Mouse (Mus musculus) neural tube, embryonic 14.5 days (tissue): ENCODE measurements around the gene Nt5dc2. TPM values are rescaled to one million over a fixed set of nuclear protein-coding genes. Genes with fewer than 3 reads are reported as not detected.

Experiments used
- ATAC-seq: fragments of 200-750 bp; cut with Nextera tagmentation; 2 replicates; pipeline ENCODE4 v1.8.0; 2017; ENCODE audit warnings: low read depth, mild to moderate bottlenecking, moderate TSS enrichment, moderate library complexity
- H3K27ac ChIP-seq: fragments of 300-500 bp; sonication (generic); 2 replicates; pipeline ENCODE4 v1.5.1; 2014; ENCODE audit warnings: low read depth, mild to moderate bottlenecking, control low read depth, low read length, moderate library complexity, mixed read lengths
- H3K27me3 ChIP-seq: fragments of 300-500 bp; sonication (generic); 2 replicates; pipeline ENCODE4 v1.6.1; 2014; ENCODE audit warnings: low read length; ENCODE audit not compliant: control insufficient read depth, insufficient read depth
- H3K36me3 ChIP-seq: fragments of 300-500 bp; sonication (generic); 2 replicates; pipeline ENCODE4 v1.6.1; 2014; ENCODE audit warnings: low read length, mixed read lengths; ENCODE audit not compliant: control insufficient read depth, insufficient read depth
- H3K4me1 ChIP-seq: fragments of 300-500 bp; sonication (generic); 2 replicates; pipeline ENCODE4 v1.6.1; 2014; ENCODE audit warnings: low read length; ENCODE audit not compliant: control insufficient read depth, insufficient read depth
- H3K4me2 ChIP-seq: fragments of 300-500 bp; sonication (generic); 2 replicates; pipeline ENCODE4 v1.6.1; 2014; ENCODE audit warnings: mild to moderate bottlenecking, low read depth, low read length, control low read depth
- H3K4me3 ChIP-seq: fragments of 300-500 bp; sonication (generic); 2 replicates; pipeline ENCODE4 v1.5.1; 2014; ENCODE audit warnings: low read depth, low read length, control low read depth, mixed read lengths
- H3K9ac ChIP-seq: fragments of 300-500 bp; sonication (generic); replicated peaks from 2 replicates; pipeline ENCODE4 v1.6.1; 2014; ENCODE audit warnings: low read depth, mild to moderate bottlenecking, control low read depth, low read length, mixed read lengths
- H3K9me3 ChIP-seq: fragments of 300-500 bp; sonication (generic); 2 replicates; pipeline ENCODE4 v1.6.1; 2016; ENCODE audit warnings: low read length; ENCODE audit not compliant: control insufficient read depth
- WGBS: fragments of 180-500 bp; shearing (Covaris S2); extraction: QIAGEN DNeasy Blood & Tissue Kit; methylation state at CpG from one replicate; pipeline ENCODE4 v1.1.7; 2014; 5-methylcytosine and 5-hydroxymethylcytosine counted together
- polyA plus RNA-seq: library from polyadenylated mRNA; unstranded; fragments of >200 nt; fragmentation: Nextera tagmentation; extraction: Ambion mirVana; gene quantifications from 2 replicates; pipeline ENCODE4 v1.2.1, GENCODE M21; 2014

Nt5dc2 gene
- polyA plus RNA-seq, 1 experiment from 2014 or later = 219 TPM

- Histone ChIP-seq H3K4me3 (no peak overlapping the region), H3K27me3 (no peaks in the 10 kb centered on the region), H3K9ac (no peak overlapping the region), H3K4me2 (no peak overlapping the region), H3K36me3 (no peaks in the 10 kb centered on the region), H3K9me3 (no peaks in the 10 kb centered on the region), H3K4me1 (peaks cover 3% of the 10 kb centered on the region; the same call in 1 of the 2 replicates), H3K27ac (no peak overlapping the region)
- WGBS = 90% methylated on average over 8 of the region's 8 CpGs
- no peak for ATAC-seq
Observed at GRCm38 (mm10) chr14:31164067-31164466, 33.2 kb downstream of the Nt5dc2 start.

DNA sequence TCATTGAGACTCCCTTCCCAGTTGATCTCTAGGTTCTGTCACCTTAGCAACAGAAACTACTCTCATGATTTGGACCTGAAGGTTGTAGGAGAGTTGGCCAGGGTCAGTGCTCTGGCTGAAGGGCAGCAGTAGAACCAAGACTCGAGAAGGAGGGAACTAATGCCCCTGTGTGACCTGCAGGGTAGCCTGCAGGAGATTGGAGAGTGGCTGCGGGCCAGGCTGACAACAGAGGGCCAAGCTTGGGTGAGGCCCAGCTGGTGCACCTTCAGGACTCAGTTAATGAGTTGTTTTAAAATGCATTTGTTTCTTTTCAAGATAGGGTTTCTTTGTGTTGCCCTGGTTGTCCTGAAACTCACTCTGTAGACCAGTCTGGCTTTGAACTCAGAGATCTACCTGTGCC, 34.2 kb downstream of the Nt5dc2 start:
- no peak overlapping the region for H3K4me3 ChIP-seq
- H3K27me3 ChIP-seq = no peaks in the 10 kb centered on the region
- H3K36me3 ChIP-seq = 0 out of 2 replicates have a peak, but pooled peaks cover 1% of the 10 kb centered on the region
- H3K4me1 ChIP-seq = peaks cover 3% of the 10 kb centered on the region; the same call in 1 of the 2 replicates
- H3K4me2 ChIP-seq = no peak overlapping the region
- H3K9me3 ChIP-seq = no peaks in the 10 kb centered on the region
- ATAC-seq = no peak
- 73% methylated on average over 2 of the region's 2 CpGs for WGBS
- H3K9ac ChIP-seq = no peak overlapping the region
- no peak overlapping the region for H3K27ac ChIP-seq

- no peak overlapping the region for H3K27ac ChIP-seq
- 0 out of 2 replicates have a peak, but pooled peaks cover 6% of the 10 kb centered on the region for H3K36me3 ChIP-seq
- H3K9ac ChIP-seq = no peak overlapping the region
- H3K4me3 ChIP-seq = no peak overlapping the region
- no peak for ATAC-seq
- H3K27me3 ChIP-seq = no peaks in the 10 kb centered on the region
- no peak overlapping the region for H3K4me2 ChIP-seq
- 62% methylated on average over 7 of the region's 7 CpGs for WGBS
- H3K9me3 ChIP-seq = no peaks in the 10 kb centered on the region
- H3K4me1 ChIP-seq = peaks cover 3% of the 10 kb centered on the region; the same call in 1 of the 2 replicates
Observed at GRCm38 (mm10) chr14:31165458-31165857, 34.6 kb downstream of the Nt5dc2 start.

DNA sequence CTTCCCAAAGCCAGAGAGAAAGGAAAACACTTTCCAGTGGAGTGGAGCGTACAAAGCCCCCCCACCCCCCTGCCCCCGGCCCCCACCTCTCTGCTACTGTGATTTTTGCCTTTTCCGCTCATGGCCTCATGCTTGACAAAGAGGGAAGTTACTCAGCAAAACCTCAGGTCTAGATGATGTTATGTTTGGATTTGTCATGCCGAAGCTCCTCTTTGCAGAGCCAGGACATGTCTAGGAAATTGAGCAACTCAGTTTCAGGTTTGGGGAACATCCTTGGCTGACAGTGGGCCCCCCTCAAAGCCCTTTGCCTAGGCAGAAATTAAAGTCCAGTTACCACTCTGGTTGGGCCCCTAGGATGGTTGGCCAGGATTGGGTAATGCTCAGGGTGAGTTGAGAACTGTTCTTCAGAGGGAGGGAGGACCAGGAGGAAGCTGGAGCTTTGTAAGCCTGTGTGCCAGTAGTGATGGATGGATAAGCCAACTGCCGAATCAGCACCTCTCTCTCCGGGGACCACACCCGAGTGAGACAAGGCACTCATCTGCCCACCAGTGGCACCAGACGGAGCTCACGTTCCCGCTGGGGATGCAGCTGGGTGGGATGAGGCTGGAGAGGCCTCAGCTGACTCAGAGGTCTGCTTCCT, 35.3 kb downstream of the Nt5dc2 start:
- Histone ChIP-seq H3K9ac (no peak overlapping the region), H3K36me3 (peaks cover 10% of the 10 kb centered on the region), H3K9me3 (no peaks in the 10 kb centered on the region), H3K4me3 (no peak overlapping the region), H3K27me3 (no peaks in the 10 kb centered on the region), H3K27ac (no peak overlapping the region), H3K4me1 (peaks cover 3% of the 10 kb centered on the region; the same call in 1 of the 2 replicates), H3K4me2 (peak overlapping the region; percentile 6; the same call in 1 of the 2 replicates)
- 64% methylated on average over 10 of the region's 10 CpGs for WGBS
- ATAC-seq = no peak

DNA sequence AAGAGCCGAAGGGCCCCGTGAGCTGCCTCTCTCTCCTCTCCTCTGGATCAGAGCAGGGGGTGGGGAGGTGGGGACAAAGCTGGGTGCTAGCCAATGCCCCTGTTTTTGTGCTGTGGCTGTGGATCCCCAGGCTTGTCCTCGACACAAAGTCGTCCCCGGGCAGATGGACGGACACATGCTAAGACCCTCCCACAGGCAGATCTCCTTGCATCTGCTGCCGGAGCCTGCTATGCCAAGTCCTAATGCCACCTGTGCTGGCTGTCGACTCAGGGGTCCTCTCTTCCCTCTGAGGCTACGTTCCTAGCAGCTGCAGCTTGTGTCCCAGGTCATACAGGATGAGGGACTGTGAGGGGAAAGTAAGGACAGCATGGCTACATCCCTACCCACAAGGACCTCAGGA, 36.0 kb downstream of the Nt5dc2 start:
- H3K9ac ChIP-seq = 0 out of 2 replicates have a peak overlapping the region, but pooled peaks have one; percentile 11

DNA sequence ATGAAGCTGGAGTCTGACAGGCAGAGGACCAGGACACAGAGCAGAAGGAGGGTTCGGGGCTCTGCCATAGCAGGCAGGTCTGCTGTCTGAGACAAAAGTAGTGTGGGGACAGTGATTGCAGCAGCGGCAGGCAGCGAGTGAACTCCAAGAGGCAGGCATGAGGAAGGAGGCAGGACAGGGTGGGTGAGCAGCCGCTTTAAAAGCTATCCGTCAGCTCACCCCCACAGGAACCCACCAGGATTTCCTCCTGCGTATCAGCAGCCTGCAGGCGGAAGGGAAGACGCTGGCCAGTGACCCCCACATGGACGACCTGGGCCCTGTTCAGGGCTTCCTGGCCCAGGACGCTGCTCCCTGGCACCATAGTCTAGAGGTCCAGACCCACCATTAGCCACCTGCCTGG, 37.6 kb downstream of the Nt5dc2 start, which contains the start of gene Stab1:
Stab1 (minus strand) TSS at position 217 of the 400 bp plus-strand sequence.
- Histone ChIP-seq H3K4me2 (no peak within 1 kb of the TSS), H3K36me3 (peaks cover 33% of the 10 kb centered on the region), H3K9ac (no peak within 1 kb of the TSS), H3K27me3 (no peaks in the 10 kb centered on the region), H3K27ac (no peak within 1 kb of the TSS), H3K4me1 (peaks cover 3% of the 10 kb centered on the region; the same call in 1 of the 2 replicates), H3K9me3 (no peaks in the 10 kb centered on the region), H3K4me3 (no peak within 1 kb of the TSS)
- 45% methylated on average over 10 of the region's 10 CpGs for WGBS
- no peak for ATAC-seq

More for the DNA sequence above, 36.0 kb downstream of the Nt5dc2 start:
- H3K4me2 ChIP-seq = no peak overlapping the region; the same call in 1 of the 2 replicates
- ATAC-seq = no peak
- H3K4me1 ChIP-seq = peaks cover 3% of the 10 kb centered on the region; the same call in 1 of the 2 replicates
- H3K27me3 ChIP-seq = no peaks in the 10 kb centered on the region
- no peak overlapping the region for H3K27ac ChIP-seq
- no peak overlapping the region for H3K4me3 ChIP-seq
- 58% methylated on average over 9 of the region's 9 CpGs for WGBS
- H3K9me3 ChIP-seq = no peaks in the 10 kb centered on the region
- H3K36me3 ChIP-seq = peaks cover 17% of the 10 kb centered on the region

DNA sequence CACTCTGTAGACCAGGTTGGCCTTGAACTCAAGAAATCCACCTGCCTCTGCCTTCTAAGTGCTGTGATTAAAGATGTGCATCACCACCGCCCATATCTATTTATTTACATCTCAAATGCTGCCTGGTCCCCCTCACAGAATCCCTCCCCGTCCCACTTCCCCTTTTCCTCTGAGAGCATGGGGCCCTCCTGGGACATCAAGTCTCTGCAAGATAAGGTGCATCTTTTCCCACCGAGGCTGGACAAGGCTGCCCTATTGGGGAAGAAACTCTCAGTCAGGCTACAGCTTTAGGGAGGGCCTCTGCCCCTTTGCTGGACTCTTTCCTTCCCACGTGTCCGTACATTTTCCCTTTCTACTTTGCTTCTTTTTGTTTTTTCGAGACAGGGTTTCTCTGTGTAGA, 38.7 kb downstream of the Nt5dc2 start:
- no peak overlapping the region for H3K9ac ChIP-seq
- peaks cover 3% of the 10 kb centered on the region; the same call in 1 of the 2 replicates for H3K4me1 ChIP-seq
- no peak for ATAC-seq
- no peaks in the 10 kb centered on the region for H3K9me3 ChIP-seq
- H3K27ac ChIP-seq = no peak overlapping the region
- peaks cover 44% of the 10 kb centered on the region for H3K36me3 ChIP-seq
- no peak overlapping the region for H3K4me3 ChIP-seq
- H3K4me2 ChIP-seq = no peak overlapping the region
- WGBS = 85% methylated on average over 6 of the region's 6 CpGs
- H3K27me3 ChIP-seq = no peaks in the 10 kb centered on the region

GRCm38 (mm10) chr14:31170963-31171362, 40.1 kb downstream of the Nt5dc2 start:
- Histone ChIP-seq H3K9me3 (no peaks in the 10 kb centered on the region), H3K4me1 (peaks cover 3% of the 10 kb centered on the region; the same call in 1 of the 2 replicates), H3K27me3 (no peaks in the 10 kb centered on the region), H3K4me2 (no peak overlapping the region), H3K4me3 (no peak overlapping the region), H3K36me3 (peaks cover 58% of the 10 kb centered on the region), H3K27ac (no peak overlapping the region), H3K9ac (no peak overlapping the region)
- 76% methylated on average over 13 of the region's 13 CpGs for WGBS
- no peak for ATAC-seq

- Histone ChIP-seq H3K36me3 (peaks cover 63% of the 10 kb centered on the region), H3K4me3 (no peak overlapping the region), H3K9me3 (no peaks in the 10 kb centered on the region), H3K4me2 (no peak overlapping the region), H3K4me1 (peaks cover under 1% of the 10 kb centered on the region; the same call in 1 of the 2 replicates), H3K27ac (no peak overlapping the region), H3K9ac (no peak overlapping the region), H3K27me3 (no peaks in the 10 kb centered on the region)
- no peak for ATAC-seq
- 80% methylated on average over 11 of the region's 11 CpGs for WGBS
Observed at GRCm38 (mm10) chr14:31171386-31171785, 40.5 kb downstream of the Nt5dc2 start.
